Mouse (Mus musculus) CH12.LX (cell line): ENCODE measurements around the gene Eif5.

Source experiments
- CHD2 ChIP-seq: IDR thresholded peaks from 2 replicates; pipeline ENCODE4 v1.6.1; 2011; ENCODE audit warnings: low read length, improper control_type of control experiment
- CTCF ChIP-seq, 2 experiments: IDR thresholded peaks in 1 of 2; conservative IDR thresholded peaks in 1 of 2; 2 replicates each; pipeline ENCODE4 v1.5.1; 2011 to 2012; ENCODE audit warnings: low read depth in 2 of 2, low read length in 2 of 2, improper control_type of control experiment in 1 of 2, inconsistent platforms in 1 of 2, mild to moderate bottlenecking in 1 of 2, moderate library complexity in 1 of 2
- ELF1 ChIP-seq: IDR thresholded peaks from 2 replicates; pipeline ENCODE4 v1.6.1; 2014; ENCODE audit warnings: low read depth, mild to moderate bottlenecking, inconsistent platforms, low read length, improper control_type of control experiment
- EP300 ChIP-seq: IDR thresholded peaks from 2 replicates; pipeline ENCODE4 v1.6.1; 2011; ENCODE audit warnings: low read length, improper control_type of control experiment
- POLR2A ChIP-seq: IDR thresholded peaks from 2 replicates; pipeline ENCODE4 v1.6.1; 2011; ENCODE audit warnings: low read depth, mild to moderate bottlenecking, improper control_type of control experiment, low read length
- POLR2AphosphoS2 ChIP-seq: IDR thresholded peaks from 2 replicates; pipeline ENCODE4 v1.6.1; 2011; ENCODE audit warnings: low read depth, low read length, improper control_type of control experiment
- SMC3 ChIP-seq: IDR thresholded peaks from 2 replicates; pipeline ENCODE4 v1.6.1; 2011; ENCODE audit warnings: low read depth, low read length, improper control_type of control experiment
- TBP ChIP-seq: conservative IDR thresholded peaks from 2 replicates; pipeline ENCODE4 v1.6.1; 2011; ENCODE audit warnings: low read depth, low read length, improper control_type of control experiment
- TCF12 ChIP-seq: IDR thresholded peaks from 2 replicates; pipeline ENCODE4 v1.6.1; 2014; ENCODE audit warnings: low read depth, mild to moderate bottlenecking, inconsistent platforms, low read length, improper control_type of control experiment
- UBTF ChIP-seq: IDR thresholded peaks from 2 replicates; pipeline ENCODE4 v1.6.1; 2012; ENCODE audit warnings: low read depth, mild to moderate bottlenecking, inconsistent platforms, low read length, improper control_type of control experiment, moderate library complexity
- USF1 ChIP-seq: IDR thresholded peaks from 2 replicates; pipeline ENCODE4 v1.6.1; 2014; ENCODE audit warnings: low read depth, mild to moderate bottlenecking, inconsistent platforms, low read length, improper control_type of control experiment
- ZC3H11A ChIP-seq: IDR thresholded peaks from 2 replicates; pipeline ENCODE4 v1.6.1; 2012; ENCODE audit warnings: low read depth, mild to moderate bottlenecking, inconsistent platforms, low read length, improper control_type of control experiment

DNA sequence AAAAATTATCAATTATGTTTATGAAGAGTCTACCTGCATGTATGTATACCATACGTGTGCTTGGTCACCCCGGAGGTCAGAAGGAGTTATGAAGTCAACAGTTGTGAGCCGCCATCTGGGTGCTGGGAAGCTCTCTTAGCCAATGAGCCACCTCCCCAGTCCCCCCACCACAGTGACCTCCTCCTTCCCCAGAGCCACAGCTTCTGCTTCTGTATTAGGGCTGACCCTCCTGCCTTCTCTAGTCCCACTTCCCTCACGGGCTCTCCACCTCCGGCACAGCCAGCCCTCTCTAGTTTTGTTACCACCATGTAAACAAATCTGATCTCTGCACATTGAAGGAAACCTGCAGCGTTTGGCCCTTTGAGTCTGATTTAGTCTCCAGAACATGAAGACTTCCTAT is 19.7 kb downstream of the Eif5 start:
- TF ChIP-seq SMC3 (no peak), EP300 (no peak), TCF12 (no peak), POLR2A (no peak), CTCF (conservative IDR thresholded peaks at IDR 0.05 in 1 of 2, IDR thresholded peaks at IDR 0.05 in 1 of 2; ENCODE audit: low read depth in 2 of 2, low read length in 2 of 2) (no peak), POLR2AphosphoS2 (no peak), UBTF (no peak), TBP (no peak), ZC3H11A (no peak), CHD2 (no peak), USF1 (no peak), ELF1 (no peak)
